Mouse (Mus musculus) heart, embryonic 12.5 days (tissue): Measurements from ENCODE around the gene Gm20604. TPM values are rescaled to one million over a fixed set of nuclear protein-coding genes. Genes with fewer than 3 reads are reported as not detected.
A peak's percentile ranks its signal among the peaks of the same experiment; 100 is the strongest.

Experiments used
- ATAC-seq: fragments of 200-750 bp; cut with Nextera tagmentation; 2 replicates; pipeline ENCODE4 v1.8.0; 2017; ENCODE audit warnings: moderate TSS enrichment, moderate library complexity; ENCODE audit not compliant: insufficient number of reproducible peaks, low FRiP score
- H3K27ac ChIP-seq: fragments of 300-500 bp; sonication (generic); 2 replicates; pipeline ENCODE4 v1.5.1; 2016; ENCODE audit warnings: mild to moderate bottlenecking, moderate library complexity; ENCODE audit not compliant: poor library complexity, severe bottlenecking
- H3K27me3 ChIP-seq: fragments of 300-500 bp; sonication (generic); replicated peaks from 2 replicates; pipeline ENCODE4 v1.6.1; 2016; ENCODE audit warnings: mild to moderate bottlenecking, moderate library complexity
- H3K36me3 ChIP-seq: fragments of 300-500 bp; sonication (generic); 2 replicates; pipeline ENCODE4 v1.6.1; 2016; ENCODE audit warnings: mild to moderate bottlenecking, moderate library complexity
- H3K4me1 ChIP-seq: fragments of 300-500 bp; sonication (generic); replicated peaks from 2 replicates; pipeline ENCODE4 v1.6.1; 2016; ENCODE audit warnings: mild to moderate bottlenecking
- H3K4me2 ChIP-seq: fragments of 300-500 bp; sonication (generic); 2 replicates; pipeline ENCODE4 v1.6.1; 2016; ENCODE audit warnings: mild to moderate bottlenecking, moderate library complexity
- H3K4me3 ChIP-seq: fragments of 300-500 bp; sonication (generic); 2 replicates; pipeline ENCODE4 v1.5.1; 2016; ENCODE audit warnings: mild to moderate bottlenecking
- H3K9ac ChIP-seq: fragments of 300-500 bp; sonication (generic); 2 replicates; pipeline ENCODE4 v1.6.1; 2016; ENCODE audit warnings: mild to moderate bottlenecking, moderate library complexity
- H3K9me3 ChIP-seq: fragments of 300-500 bp; sonication (generic); replicated peaks from 2 replicates; pipeline ENCODE4 v1.6.1; 2016; ENCODE audit warnings: mild to moderate bottlenecking, moderate library complexity
- WGBS: fragments of 180-500 bp; shearing (Covaris S2); methylation state at CpG from one replicate; pipeline ENCODE4 v1.1.7; 2016; 5-methylcytosine and 5-hydroxymethylcytosine counted together
- polyA plus RNA-seq: library from polyadenylated mRNA; unstranded; fragments of >200 nt; fragmentation: Nextera tagmentation; extraction: Ambion mirVana; gene quantifications from 2 replicates; pipeline ENCODE4 v1.2.1, GENCODE M21; 2016

Gm20604 gene
- 19.1 and 19.5 TPM in 2 replicates for polyA plus RNA-seq

DNA sequence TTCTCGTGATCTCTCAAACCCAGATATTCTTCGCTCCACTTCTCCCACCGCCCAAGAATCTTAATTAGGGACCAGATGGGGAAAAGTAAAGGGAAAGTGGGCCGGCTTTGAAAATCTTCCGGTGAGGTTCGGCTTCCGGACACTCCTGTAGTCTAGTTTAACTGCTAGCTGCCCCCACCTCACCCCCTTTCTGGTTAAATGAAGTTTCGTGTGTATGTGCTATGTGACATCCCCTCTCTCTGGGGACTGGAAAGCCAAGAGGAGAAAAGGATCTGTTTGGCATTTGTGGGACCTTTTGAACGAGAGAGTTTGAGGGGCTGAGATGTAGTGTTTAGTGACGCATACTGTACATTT is at the start of gene Gm20604:
TSS of gene Gm20604 (minus strand) at position 270 of the 354 bp plus-strand sequence.
- Histone ChIP-seq H3K9ac (peak within 1 kb of the TSS; percentile 79), H3K36me3 (peaks cover 13% of the 10 kb centered on the region; the same call in 1 of the 2 replicates), H3K9me3 (no peaks in the 10 kb centered on the region), H3K27ac (peak within 1 kb of the TSS; percentile 82), H3K27me3 (no peaks in the 10 kb centered on the region), H3K4me2 (peak within 1 kb of the TSS; percentile 82), H3K4me3 (peak within 1 kb of the TSS; percentile 79), H3K4me1 (peaks cover 27% of the 10 kb centered on the region)
- ATAC-seq, result no peak
- WGBS, result under 1% methylated on average over 10 of the region's 10 CpGs

DNA sequence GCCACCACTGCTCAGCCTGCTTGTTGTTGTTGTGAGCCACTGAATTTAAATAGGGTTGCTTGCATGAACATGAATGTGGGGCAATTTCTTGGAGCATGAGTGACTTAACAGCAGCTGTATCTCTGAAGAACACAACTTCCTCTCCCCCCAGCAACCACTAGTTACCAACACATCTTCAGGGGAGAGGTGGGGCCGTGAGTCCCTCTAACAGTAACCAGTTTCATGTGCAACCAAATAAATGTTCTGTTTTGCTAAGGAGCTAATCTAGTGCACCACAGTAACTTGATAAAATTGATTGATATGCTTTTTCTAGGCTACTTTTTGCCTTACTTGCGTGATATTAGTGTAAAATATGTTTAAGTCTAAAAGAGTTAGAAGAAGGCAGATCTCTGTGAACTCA is 41.1 kb upstream of the Gm20604 start:
- Histone ChIP-seq H3K27me3 (no peaks in the 10 kb centered on the region), H3K36me3 (peaks cover 27% of the 10 kb centered on the region), H3K9ac (no peak overlapping the region), H3K9me3 (no peaks in the 10 kb centered on the region), H3K4me2 (no peak overlapping the region), H3K4me1 (no peaks in the 10 kb centered on the region), H3K4me3 (no peak overlapping the region), H3K27ac (no peak overlapping the region)
- WGBS, result 92% methylated on average over 2 of the region's 2 CpGs
- ATAC-seq, result no peak

DNA sequence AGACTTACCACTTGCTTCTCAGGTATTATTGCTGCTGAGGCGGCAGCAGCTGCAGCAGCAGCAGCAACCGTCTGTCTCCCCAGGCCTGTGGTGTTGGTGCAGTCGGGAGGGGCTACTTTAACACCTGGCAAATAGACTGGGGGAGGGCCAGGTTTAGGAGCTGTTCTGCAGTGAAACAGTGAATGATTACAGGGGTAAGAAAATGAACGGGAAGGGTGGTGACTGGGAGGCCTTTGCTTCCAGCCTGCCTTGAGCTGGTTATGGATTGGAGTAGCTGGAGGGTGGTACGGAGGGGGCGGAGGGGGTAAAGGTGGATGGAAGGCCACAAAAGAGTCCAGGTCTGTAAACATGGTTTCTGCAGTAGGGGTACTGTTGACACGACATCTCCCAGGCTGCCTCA is 29.5 kb upstream of the Gm20604 start:
- H3K36me3 ChIP-seq, result peaks cover 74% of the 10 kb centered on the region
- no peaks in the 10 kb centered on the region for H3K27me3 ChIP-seq
- H3K4me3 ChIP-seq, result no peak overlapping the region
- 88% methylated on average over 7 of the region's 7 CpGs for WGBS
- H3K27ac ChIP-seq, result no peak overlapping the region
- H3K4me2 ChIP-seq, result no peak overlapping the region
- no peak overlapping the region for H3K9ac ChIP-seq
- H3K4me1 ChIP-seq, result no peaks in the 10 kb centered on the region
- no peak for ATAC-seq
- no peaks in the 10 kb centered on the region for H3K9me3 ChIP-seq

DNA sequence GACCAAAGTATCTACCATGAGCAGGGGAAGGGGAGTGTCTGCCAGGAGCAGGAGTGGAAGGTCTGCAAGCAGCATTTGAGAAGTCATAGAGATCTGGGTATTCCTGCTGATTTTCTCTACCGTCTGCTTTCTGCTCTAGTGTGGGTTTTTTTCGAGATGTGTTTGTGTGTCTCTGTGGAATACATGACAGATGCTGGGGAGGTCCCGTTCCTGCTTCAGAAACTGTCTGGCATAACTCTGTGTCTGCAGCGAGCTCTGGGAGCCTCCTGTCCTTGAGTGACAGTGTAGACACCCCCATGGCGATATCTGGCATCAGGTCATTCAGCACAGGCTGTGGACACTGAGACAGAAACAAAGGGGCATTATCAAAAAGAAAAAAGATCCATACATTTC is 27.1 kb upstream of the Gm20604 start:
- ATAC-seq, result no peak
- Histone ChIP-seq H3K9me3 (no peaks in the 10 kb centered on the region), H3K27ac (no peak overlapping the region), H3K27me3 (no peaks in the 10 kb centered on the region), H3K9ac (no peak overlapping the region), H3K4me2 (no peak overlapping the region), H3K36me3 (peaks cover 62% of the 10 kb centered on the region), H3K4me1 (0 out of 2 replicates have a peak, but pooled peaks cover 7% of the 10 kb centered on the region), H3K4me3 (no peak overlapping the region)
- WGBS, result 82% methylated on average over 5 of the region's 5 CpGs

DNA sequence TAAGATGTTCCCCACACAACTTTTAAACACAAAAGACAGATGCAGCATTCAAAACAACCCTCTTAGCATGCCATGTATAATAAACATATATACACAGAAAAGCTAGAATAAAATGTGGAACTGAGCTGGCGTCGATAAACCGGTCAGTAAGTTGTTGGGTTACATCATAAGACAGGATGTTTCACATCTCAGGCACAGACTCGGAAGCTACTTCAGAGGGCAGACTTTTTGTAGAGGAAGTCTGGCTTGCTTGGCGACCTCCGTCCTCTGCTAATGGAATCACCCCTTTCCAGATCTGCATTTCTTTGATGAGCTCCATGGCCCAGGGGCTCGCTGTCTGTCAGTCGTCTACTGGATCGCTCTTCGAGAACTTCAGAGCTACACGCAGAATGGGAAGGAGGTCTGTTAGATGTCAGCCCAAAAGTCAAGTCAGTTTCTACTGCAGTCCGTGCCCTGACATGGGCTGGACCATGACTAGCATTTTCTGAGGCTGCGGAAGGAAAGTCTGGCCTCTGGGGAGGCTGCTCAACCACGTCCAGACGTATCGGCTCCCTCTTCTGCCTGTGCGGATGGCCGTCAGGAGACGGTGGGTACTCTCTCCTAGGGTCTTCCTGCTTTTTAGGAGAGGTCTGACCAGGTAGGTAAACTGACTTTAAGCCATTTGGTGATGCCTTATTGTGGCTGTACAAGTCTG is 26.6 kb upstream of the Gm20604 start:
- 86% methylated on average over 19 of the region's 19 CpGs for WGBS
- Histone ChIP-seq H3K27ac (no peak overlapping the region), H3K27me3 (no peaks in the 10 kb centered on the region), H3K4me2 (no peak overlapping the region), H3K4me3 (no peak overlapping the region), H3K9me3 (no peaks in the 10 kb centered on the region), H3K4me1 (0 out of 2 replicates have a peak, but pooled peaks cover 7% of the 10 kb centered on the region), H3K36me3 (peaks cover 57% of the 10 kb centered on the region), H3K9ac (no peak overlapping the region)
- ATAC-seq, result no peak

DNA sequence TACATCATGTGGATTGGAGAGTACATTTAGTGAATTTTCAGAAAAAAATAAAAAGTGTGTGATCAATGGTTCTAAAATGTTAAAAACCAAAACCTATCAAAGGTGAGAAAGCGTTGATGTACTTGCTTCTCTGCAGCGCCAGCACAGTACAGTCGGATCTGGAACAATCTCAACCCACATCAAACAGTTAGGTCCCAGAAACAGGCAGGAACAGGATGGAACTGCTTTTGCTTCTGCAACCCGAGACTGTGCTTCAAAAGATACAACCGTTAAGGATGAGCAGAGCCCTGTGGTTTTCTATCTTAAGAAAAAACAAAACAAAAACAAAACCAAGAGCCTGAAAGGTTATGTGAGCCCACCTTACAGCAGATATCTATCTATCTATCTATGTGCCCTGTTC is 24.4 kb upstream of the Gm20604 start:
- peaks cover 48% of the 10 kb centered on the region for H3K36me3 ChIP-seq
- H3K27ac ChIP-seq, result no peak overlapping the region
- no peaks in the 10 kb centered on the region for H3K27me3 ChIP-seq
- H3K4me3 ChIP-seq, result no peak overlapping the region
- H3K4me1 ChIP-seq, result peaks cover 13% of the 10 kb centered on the region; the same call in 1 of the 2 replicates
- ATAC-seq, result no peak
- H3K9me3 ChIP-seq, result no peaks in the 10 kb centered on the region
- WGBS, result 89% methylated on average over 5 of the region's 5 CpGs
- no peak overlapping the region for H3K4me2 ChIP-seq
- H3K9ac ChIP-seq, result no peak overlapping the region

DNA sequence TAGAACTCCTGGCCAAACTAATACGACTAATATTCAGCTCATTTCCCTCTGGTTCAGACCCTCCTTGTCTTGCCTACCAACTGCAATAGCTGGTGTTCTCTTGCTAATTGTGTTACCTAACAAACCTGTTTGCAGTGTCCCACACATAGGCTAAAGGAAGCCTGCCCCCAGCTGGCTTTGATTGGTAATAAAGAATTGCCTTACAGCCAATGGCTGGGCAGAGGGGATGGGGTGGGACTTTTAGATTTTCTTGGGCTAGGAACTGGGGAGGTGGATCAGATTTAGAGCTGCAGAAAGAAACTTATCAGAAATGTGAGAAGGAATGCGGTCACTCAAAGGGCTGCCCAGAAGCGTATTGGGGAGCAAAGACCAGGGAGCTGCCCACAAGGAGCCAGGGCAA is 21.0 kb upstream of the Gm20604 start:
- Histone ChIP-seq H3K4me2 (no peak overlapping the region), H3K4me3 (no peak overlapping the region), H3K27ac (no peak overlapping the region), H3K27me3 (no peaks in the 10 kb centered on the region), H3K9ac (no peak overlapping the region), H3K36me3 (peaks cover 54% of the 10 kb centered on the region), H3K4me1 (peaks cover 13% of the 10 kb centered on the region; the same call in 1 of the 2 replicates), H3K9me3 (no peaks in the 10 kb centered on the region)
- ATAC-seq, result no peak
- 29% methylated on average over 3 of the region's 3 CpGs for WGBS

DNA sequence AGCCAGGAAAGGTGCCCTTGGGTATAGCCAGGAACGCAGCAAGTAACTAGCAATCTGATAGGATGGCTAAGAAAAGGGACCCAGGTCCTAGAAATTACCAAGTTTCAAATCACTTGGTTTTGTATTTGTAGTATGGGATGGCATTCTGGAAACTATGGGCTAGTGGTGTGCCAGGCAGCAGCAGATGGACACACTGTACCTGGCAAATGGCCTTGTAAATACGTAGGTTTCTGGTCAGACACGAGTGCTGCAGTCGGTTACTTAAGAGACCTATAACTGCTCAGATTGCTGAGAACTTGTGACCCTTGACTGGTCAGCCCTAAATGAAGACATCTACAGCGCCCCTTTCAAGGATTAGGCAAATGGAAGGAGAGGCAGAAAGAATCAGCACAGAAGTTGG is 19.7 kb upstream of the Gm20604 start:
- Histone ChIP-seq H3K4me1 (peaks cover 13% of the 10 kb centered on the region; the same call in 1 of the 2 replicates), H3K27ac (no peak overlapping the region), H3K9ac (no peak overlapping the region), H3K36me3 (peaks cover 56% of the 10 kb centered on the region), H3K9me3 (no peaks in the 10 kb centered on the region), H3K27me3 (no peaks in the 10 kb centered on the region), H3K4me2 (no peak overlapping the region), H3K4me3 (no peak overlapping the region)
- no peak for ATAC-seq
- 87% methylated on average over 5 of the region's 5 CpGs for WGBS

DNA sequence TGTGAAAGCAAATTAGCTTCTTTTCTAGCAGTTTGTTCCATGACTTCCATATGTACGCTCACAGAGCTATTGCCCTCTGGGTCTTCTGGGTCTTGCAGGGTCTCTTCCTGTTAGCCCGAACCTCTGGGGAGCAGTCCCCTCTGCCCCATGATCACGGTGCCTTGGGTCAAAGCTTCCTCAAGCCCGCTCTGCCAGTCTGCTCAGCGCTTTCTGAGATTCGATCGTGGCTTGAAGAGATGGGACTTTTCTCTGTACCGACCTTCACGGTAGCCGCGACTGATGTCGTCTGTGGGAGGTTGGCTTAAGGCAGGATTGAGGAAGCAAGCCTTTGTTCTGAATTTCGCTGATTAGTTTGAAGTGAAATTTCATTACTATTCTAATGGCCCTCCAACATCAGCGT is 17.6 kb upstream of the Gm20604 start:
- Histone ChIP-seq H3K27ac (no peak overlapping the region), H3K9me3 (no peaks in the 10 kb centered on the region), H3K4me1 (peaks cover 7% of the 10 kb centered on the region; the same call in 1 of the 2 replicates), H3K4me3 (no peak overlapping the region), H3K9ac (no peak overlapping the region), H3K36me3 (peaks cover 67% of the 10 kb centered on the region), H3K4me2 (no peak overlapping the region), H3K27me3 (no peaks in the 10 kb centered on the region)
- ATAC-seq, result no peak
- WGBS, result 89% methylated on average over 14 of the region's 14 CpGs

DNA sequence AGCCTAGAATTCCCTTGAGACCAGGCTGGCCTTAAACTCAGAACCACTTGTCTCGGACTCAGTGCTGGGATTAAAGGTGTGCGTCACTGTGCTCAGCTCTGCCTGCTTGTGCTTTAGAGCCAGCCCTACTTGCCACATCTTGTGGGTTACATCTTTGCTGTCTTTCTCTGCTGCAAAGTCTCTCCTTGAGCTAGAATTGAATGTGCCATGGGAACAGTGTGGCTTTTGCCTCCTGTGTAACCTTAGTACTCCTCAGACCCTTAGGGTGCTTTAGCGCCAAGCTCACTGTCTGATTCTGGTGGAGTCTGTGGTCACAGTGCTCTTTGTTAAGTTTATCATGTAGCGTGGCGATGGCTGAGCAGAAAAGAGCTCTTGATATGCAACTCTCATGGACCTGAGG is 14.2 kb upstream of the Gm20604 start:
- no peak overlapping the region for H3K4me2 ChIP-seq
- ATAC-seq, result no peak
- H3K27me3 ChIP-seq, result no peaks in the 10 kb centered on the region
- H3K27ac ChIP-seq, result no peak overlapping the region
- no peaks in the 10 kb centered on the region for H3K9me3 ChIP-seq
- no peak overlapping the region for H3K4me3 ChIP-seq
- 91% methylated on average over 5 of the region's 5 CpGs for WGBS
- H3K36me3 ChIP-seq, result peaks cover 91% of the 10 kb centered on the region
- no peaks in the 10 kb centered on the region for H3K4me1 ChIP-seq
- H3K9ac ChIP-seq, result no peak overlapping the region

DNA sequence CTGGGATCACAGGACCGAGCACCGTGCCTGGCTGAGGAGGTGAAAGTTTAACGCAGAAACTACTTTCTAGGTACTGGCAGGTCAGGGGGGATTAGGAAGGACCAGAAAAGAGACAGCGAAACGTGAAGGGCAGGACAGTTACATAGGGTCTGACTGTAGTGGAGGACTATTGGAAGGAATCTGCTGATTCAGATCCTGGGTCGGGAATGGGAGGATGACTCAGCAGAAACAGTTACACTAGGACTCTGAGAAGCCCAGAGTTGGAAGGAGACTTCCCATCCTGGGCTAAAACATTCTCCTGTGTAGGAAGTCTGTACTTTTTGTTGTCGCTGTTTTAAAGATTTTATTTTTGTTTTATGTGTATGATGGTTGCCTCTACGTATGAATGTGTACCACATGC is 13.1 kb upstream of the Gm20604 start:
- peaks cover 91% of the 10 kb centered on the region for H3K36me3 ChIP-seq

DNA sequence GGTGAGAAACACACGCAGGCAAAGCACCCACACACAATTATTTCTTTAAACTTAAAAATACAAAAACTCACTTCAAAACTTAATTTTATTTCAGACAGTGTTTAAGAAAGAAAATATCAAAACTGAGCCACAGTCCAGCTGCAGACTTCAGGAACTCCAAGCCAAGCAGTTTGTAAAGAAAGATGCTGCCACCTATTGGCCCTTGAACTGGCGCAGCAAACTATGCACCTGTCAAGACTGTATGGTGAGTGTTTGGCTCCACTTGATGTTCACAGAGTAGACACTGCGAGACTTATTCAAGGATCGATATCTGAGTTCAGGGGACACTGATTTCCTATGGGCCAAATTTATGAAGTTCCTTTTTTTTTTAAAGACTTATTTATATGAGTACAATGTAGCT is 10.5 kb upstream of the Gm20604 start:
- Histone ChIP-seq H3K36me3 (peaks cover 82% of the 10 kb centered on the region), H3K9ac (no peak overlapping the region), H3K4me3 (no peak overlapping the region), H3K4me2 (no peak overlapping the region), H3K9me3 (no peaks in the 10 kb centered on the region), H3K4me1 (no peaks in the 10 kb centered on the region), H3K27me3 (no peaks in the 10 kb centered on the region), H3K27ac (no peak overlapping the region)
- no peak for ATAC-seq
- 90% methylated on average over 4 of the region's 4 CpGs for WGBS

More for the DNA sequence above, 13.1 kb upstream of the Gm20604 start:
- Histone ChIP-seq H3K4me2 (no peak overlapping the region), H3K4me3 (no peak overlapping the region), H3K4me1 (no peaks in the 10 kb centered on the region), H3K9ac (no peak overlapping the region), H3K27ac (no peak overlapping the region), H3K27me3 (no peaks in the 10 kb centered on the region), H3K9me3 (no peaks in the 10 kb centered on the region)
- 91% methylated on average over 8 of the region's 8 CpGs for WGBS
- ATAC-seq, result no peak
